Mouse (Mus musculus): Measurements from ENCODE around the gene Phf12.

Gene Phf12

GRCm38 (mm10) chr11:77974325-77974724 lies 8.2 kb upstream of the Phf12 start:
- DNase-seq, result no peak

DNA sequence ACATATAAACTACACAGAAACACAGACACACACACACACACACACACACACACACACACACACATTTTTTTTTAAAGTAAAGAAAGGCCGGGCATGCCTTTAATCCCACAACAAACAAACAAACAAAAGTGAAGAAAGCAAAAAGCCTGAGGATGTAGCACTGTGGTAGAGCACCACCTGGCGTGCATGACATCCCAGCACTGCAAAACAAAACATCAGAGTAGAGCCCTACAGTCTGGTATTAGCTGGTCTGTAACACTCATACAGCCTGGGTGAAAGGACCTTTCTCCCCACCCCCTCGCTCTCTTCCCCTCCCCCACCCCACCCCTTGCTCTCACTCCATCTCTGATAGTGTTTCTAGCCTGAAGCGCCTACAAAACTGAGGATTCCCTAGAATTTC lies 6.7 kb upstream of the Phf12 start:
- no peak for DNase-seq

DNA sequence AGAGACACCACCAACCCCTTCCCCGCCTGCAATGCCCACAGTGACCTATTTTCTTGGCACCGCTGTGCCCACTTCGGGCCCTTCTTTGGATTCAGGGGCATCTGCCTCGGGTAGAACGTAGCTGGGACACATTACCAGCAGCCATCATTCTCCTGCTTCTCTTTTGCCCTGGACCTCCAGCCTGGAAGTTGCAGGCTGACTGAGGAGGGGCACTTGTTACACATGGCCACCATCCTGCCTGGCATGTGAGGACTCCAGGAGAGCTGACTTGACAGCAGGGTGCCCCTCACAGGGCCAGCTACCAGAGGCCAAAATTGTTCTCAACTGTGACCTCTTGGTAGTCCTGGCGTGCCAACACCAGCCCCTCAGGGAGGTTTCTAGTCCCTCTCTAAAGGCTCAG lies 4.4 kb upstream of the Phf12 start:
- peak; percentile 42 for DNase-seq

DNA sequence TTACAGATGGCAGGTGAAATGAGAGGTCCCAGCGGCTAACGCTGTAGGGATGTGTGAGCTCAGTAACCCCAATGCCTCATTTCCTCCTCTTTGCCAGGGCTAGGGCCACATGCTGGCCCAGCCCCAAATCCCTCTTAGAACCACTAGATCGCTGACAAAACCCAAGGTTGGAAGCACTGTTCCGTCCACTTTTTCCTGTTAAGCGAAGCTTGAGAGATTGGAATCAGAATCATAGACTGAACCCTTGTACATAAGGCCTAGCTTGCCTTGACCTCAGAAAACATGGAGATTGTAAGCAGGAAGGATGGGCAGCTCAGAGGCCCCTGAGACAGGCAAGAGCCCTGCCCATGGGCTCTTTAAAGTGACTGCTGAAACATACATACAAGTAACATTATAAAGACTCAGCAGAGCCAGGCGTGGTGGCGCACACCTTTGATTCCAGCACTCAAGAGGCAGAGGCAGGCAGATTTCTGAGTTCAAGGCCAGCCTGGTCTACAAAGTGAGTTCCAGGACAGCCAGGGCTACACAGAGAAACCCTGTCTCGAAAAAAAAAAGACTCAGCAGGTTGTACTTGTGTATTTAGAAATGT lies 3.2 kb upstream of the Phf12 start:
- no peak for DNase-seq

DNA sequence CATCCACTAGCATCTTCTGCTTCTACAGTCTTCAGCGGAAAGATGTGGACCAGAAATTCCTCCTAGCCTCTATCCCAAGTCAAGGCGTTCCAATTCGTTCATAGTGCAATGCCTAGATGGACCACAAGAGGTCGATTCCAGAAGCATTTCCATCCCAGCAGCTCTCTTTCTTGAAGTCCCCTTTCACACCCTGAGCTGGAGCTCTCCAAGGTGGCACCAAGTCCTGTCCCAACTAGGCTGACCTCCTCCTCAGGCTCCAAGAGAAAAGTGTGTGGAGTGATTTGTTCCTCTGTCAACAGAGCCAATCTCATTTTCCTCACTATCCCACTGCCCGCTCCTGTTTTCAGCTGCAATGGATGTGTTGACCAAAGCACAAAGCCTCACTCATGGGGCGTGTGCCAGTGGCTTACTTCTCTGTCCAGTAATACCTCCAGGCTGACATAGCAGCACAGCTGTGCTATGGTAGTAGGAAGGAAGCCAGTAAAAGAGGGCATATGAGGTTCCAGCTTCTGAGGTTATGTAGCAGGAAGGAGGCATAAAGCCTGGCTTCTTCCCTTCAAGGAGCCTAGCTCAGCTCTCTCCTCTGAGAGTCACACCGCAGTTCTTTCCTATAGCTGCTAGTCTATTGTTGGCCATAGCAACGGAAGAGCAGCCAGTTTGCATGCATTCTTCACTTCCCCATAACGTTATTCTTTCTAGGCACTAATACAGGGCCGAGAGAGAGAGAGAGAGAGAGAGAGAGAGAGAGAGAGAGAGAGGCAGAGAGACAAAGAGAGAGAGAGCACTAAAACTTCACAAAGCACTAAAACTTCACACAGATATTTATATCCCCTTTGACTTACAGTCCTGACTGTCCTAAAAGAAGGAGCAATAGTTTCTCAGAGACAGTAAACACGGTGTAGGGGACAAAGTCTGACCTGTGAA lies 2.0 kb upstream of the Phf12 start:
- DNase-seq, result peak; percentile 81

DNA sequence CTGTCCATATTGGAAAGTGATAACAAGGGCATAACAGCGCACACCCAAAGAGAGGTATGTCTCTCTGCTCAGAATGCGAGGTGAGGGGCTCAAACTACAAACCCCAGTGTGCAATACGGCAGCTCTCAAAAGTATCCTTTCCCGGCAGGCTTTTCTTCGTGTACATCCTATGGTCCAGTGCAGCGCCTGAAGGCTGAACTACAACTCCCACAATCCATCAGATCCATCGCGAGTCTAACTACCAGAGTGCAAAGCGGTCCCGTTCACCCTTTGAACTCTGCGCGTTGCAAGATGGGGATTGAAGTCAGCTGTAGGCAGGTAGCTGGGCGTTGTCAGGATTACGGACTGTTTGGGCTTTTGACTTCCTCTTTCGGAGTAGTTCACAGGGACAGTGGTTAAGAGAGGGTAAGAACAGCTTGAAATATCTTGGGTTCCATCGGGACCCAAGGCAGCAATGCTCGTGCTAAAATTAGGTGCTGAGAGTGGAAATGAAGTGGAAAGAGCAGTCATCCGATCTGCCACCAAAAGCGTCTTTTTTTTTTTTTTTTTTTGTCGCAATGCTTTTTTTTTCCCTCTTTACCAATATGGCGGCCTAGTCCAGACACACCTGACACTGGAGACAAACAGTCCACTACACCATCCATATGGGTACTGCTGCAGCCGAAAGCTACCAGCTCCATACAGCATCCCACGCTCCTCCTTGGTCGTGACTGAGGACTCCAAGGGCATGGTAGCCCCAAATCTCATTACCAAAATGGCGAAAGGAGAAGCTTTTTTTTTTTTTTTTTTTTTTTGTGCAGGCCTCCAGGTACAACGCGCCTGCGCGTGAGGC lies 729 bp upstream of the Phf12 start:
- peak; percentile 99 for DNase-seq

GRCm38 (mm10) chr11:77983191-77983936 lies 810 bp downstream of the Phf12 start:
- peak; percentile 82 for DNase-seq

GRCm38 (mm10) chr11:77983937-77984835 lies 1.6 kb downstream of the Phf12 start:
- peak; percentile 77 for DNase-seq

DNA sequence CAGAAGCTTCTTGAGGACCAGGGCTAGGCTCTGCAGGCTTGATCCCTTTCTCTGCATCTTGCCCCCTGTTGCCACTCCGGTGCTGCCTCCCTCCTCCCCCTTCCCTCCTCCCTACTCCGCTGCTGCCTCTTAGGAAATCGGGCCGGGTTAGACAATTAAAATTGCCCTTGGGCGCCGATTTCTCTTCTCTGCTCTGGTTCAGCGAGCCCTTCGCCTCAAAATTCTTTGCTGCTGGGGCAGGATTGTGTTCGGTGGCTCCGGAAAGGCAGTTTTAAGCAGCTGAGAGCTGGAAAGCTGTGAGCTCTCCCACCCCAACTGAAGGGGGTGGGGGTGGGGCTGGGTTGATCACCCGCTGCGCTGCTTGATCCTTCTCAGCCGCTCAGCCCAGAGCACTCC lies 2.3 kb downstream of the Phf12 start:
- DNase-seq, result peak; percentile 73

- DNase-seq, result peak; percentile 40
Observed at GRCm38 (mm10) chr11:77985541-77986065, 3.0 kb downstream of the Phf12 start.

GRCm38 (mm10) chr11:77989071-77989690 lies 6.6 kb downstream of the Phf12 start:
- peak; percentile 75 for DNase-seq

DNA sequence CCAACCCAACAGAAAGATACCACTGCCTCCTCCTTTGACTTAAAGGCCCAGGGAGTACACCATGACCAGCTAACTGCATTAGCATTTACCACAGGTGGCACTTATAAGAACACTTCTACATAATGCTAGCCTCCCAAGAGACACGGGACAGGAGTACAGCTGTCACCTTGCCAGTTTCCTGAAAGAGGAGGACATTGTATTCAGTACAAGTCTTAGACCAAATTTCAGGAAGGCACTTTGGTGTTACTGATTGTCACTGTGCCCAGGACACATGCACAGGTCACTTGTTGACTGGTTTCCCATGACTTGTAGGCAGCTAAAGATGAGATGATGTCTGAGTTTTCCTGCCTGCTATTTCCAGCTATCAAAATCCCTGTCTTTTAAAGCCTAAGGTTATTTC lies 13.0 kb downstream of the Phf12 start:
- DNase-seq, result no peak

- no peak for DNase-seq
Observed at GRCm38 (mm10) chr11:78006446-78006845, 23.9 kb downstream of the Phf12 start.

GRCm38 (mm10) chr11:78019676-78020075 lies 37.1 kb downstream of the Phf12 start:
- peak; percentile 78 for DNase-seq

GRCm38 (mm10) chr11:78023607-78024006 lies 41.1 kb downstream of the Phf12 start:
- no peak for DNase-seq

DNA sequence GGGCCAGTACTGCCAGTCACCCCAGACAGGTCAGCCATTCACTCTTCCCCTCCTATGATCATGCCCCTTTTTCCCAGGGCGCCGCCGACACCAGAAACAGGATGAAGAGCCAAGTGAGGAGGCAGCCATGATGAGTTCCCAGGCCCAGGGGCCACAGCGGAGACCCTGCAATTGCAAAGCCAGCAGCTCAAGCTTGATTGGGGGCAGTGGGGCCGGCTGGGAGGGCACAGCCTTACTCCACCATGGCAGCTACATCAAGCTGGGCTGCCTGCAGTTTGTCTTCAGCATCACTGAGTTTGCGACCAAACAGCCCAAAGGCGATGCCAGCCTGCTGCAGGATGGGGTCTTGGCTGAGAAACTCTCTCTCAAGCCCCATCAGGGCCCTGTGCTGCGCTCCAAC lies 46.7 kb downstream of the Phf12 start:
- DNase-seq, result no peak

GRCm38 (mm10) chr11:78030600-78030999 lies 48.0 kb downstream of the Phf12 start:
- DNase-seq, result no peak

- no peak for DNase-seq
Observed at GRCm38 (mm10) chr11:78031389-78031788, 48.8 kb downstream of the Phf12 start.

- peak; percentile 94 for DNase-seq
Observed at GRCm38 (mm10) chr11:78031947-78032808, 49.6 kb downstream of the Phf12 start, which contains the start of gene Dhrs13. TSS of gene Dhrs13 (plus strand) at chr11:78032280.

- no peak for DNase-seq
Observed at GRCm38 (mm10) chr11:78032809-78033195, 50.2 kb downstream of the Phf12 start.
